Mouse (Mus musculus) forebrain, embryonic 11.5 days (tissue): ENCODE results near the gene Kif3c. TPM values are rescaled to one million over a fixed set of nuclear protein-coding genes. Genes with fewer than 3 reads are reported as not detected.

Source experiments
- ATAC-seq: fragments of 200-750 bp; cut with Nextera tagmentation; replicated peaks from 2 replicates; pipeline ENCODE4 v1.8.0; 2017; ENCODE audit warnings: moderate TSS enrichment; ENCODE audit not compliant: low FRiP score
- DNase-seq: peaks from one replicate; pipeline ENCODE4 v3.0.0-alpha.2; 2017; ENCODE audit warnings: low spot score
- H3K27ac ChIP-seq: fragments of 300-500 bp; sonication (generic); 2 replicates; pipeline ENCODE4 v1.5.1; 2014; ENCODE audit warnings: low read depth, low read length
- H3K27me3 ChIP-seq: fragments of 300-500 bp; sonication (generic); 2 replicates; pipeline ENCODE4 v1.6.1; 2014; ENCODE audit warnings: mild to moderate bottlenecking, low read length, mixed read lengths; ENCODE audit not compliant: control insufficient read depth, insufficient read depth
- H3K36me3 ChIP-seq: fragments of 300-500 bp; sonication (generic); 2 replicates; pipeline ENCODE4 v1.6.1; 2014; ENCODE audit warnings: mild to moderate bottlenecking, low read length, moderate library complexity, mixed read lengths; ENCODE audit not compliant: control insufficient read depth, insufficient read depth
- H3K4me1 ChIP-seq: fragments of 300-500 bp; sonication (generic); replicated peaks from 2 replicates; pipeline ENCODE4 v1.6.1; 2014; ENCODE audit warnings: low read length, mixed read lengths; ENCODE audit not compliant: control insufficient read depth, insufficient read depth
- H3K4me2 ChIP-seq: fragments of 300-500 bp; sonication (generic); 2 replicates; pipeline ENCODE4 v1.6.1; 2014; ENCODE audit warnings: low read depth, mild to moderate bottlenecking, low read length, moderate library complexity, mixed read lengths; ENCODE audit not compliant: severe bottlenecking
- H3K4me3 ChIP-seq: fragments of 300-500 bp; sonication (generic); 2 replicates; pipeline ENCODE4 v1.5.1; 2014; ENCODE audit warnings: low read depth, low read length
- H3K9ac ChIP-seq: fragments of 300-500 bp; sonication (generic); 2 replicates; pipeline ENCODE4 v1.6.1; 2014; ENCODE audit warnings: low read length
- H3K9me3 ChIP-seq: fragments of 300-500 bp; sonication (generic); 2 replicates; pipeline ENCODE4 v1.6.1; 2016; ENCODE audit warnings: low read length, mixed read lengths; ENCODE audit not compliant: control insufficient read depth
- WGBS: fragments of 180-500 bp; shearing (Covaris S2); extraction: QIAGEN DNeasy Blood & Tissue Kit; methylation state at CpG from one replicate; pipeline ENCODE4 v1.1.7; 2014; 5-methylcytosine and 5-hydroxymethylcytosine counted together
- polyA plus RNA-seq: library from polyadenylated mRNA; unstranded; fragments of >200 nt; fragmentation: Nextera tagmentation; extraction: Ambion mirVana; gene quantifications from 2 replicates; pipeline ENCODE4 v1.2.1, GENCODE M21; 2014

Gene Kif3c
- polyA plus RNA-seq, 1 experiment from 2014 or later = 31.2 TPM

- no peaks in the 10 kb centered on the region for H3K9me3 ChIP-seq
- no peaks in the 10 kb centered on the region for H3K36me3 ChIP-seq
- DNase-seq (no peak), ATAC-seq (no peak)
- H3K9ac ChIP-seq = no peak overlapping the region
- peaks cover 3% of the 10 kb centered on the region; the same call in 1 of the 2 replicates for H3K4me1 ChIP-seq
- no peak overlapping the region for H3K4me3 ChIP-seq
- no peaks in the 10 kb centered on the region for H3K27me3 ChIP-seq
- no peak overlapping the region for H3K4me2 ChIP-seq
- WGBS = 94% methylated on average over 2 of the region's 2 CpGs
- no peak overlapping the region for H3K27ac ChIP-seq
Measured at GRCm38 (mm10) chr12:3360043-3360442, 4.9 kb upstream of the Kif3c start.

- DNase-seq (no peak), ATAC-seq (0 out of 2 replicates have a peak, but pooled peaks have one; percentile 4)
- peaks cover 10% of the 10 kb centered on the region; the same call in 1 of the 2 replicates for H3K4me1 ChIP-seq
- no peaks in the 10 kb centered on the region for H3K9me3 ChIP-seq
- H3K36me3 ChIP-seq = no peaks in the 10 kb centered on the region; the same call in 1 of the 2 replicates
- H3K27ac ChIP-seq = no peak overlapping the region
- 95% methylated on average over 5 of the region's 5 CpGs for WGBS
- H3K27me3 ChIP-seq = no peaks in the 10 kb centered on the region
- H3K4me3 ChIP-seq = no peak overlapping the region
- no peak overlapping the region for H3K4me2 ChIP-seq
- H3K9ac ChIP-seq = no peak overlapping the region
Measured at GRCm38 (mm10) chr12:3364076-3364475, 856 bp upstream of the Kif3c start.

GRCm38 (mm10) chr12:3365449-3366189, 687 bp downstream of the Kif3c start:
- peak overlapping the region; percentile 71 for H3K27ac ChIP-seq
- DNase-seq = peak; percentile 69
- H3K4me1 ChIP-seq = peaks cover 10% of the 10 kb centered on the region; the same call in 1 of the 2 replicates

GRCm38 (mm10) chr12:3366190-3366956, 1.4 kb downstream of the Kif3c start:
- H3K27ac ChIP-seq = no peak overlapping the region
- WGBS = 65% methylated on average over 22 of the region's 22 CpGs
- peak overlapping the region; percentile 87 for H3K9ac ChIP-seq
- no peaks in the 10 kb centered on the region; the same call in 1 of the 2 replicates for H3K36me3 ChIP-seq
- H3K4me2 ChIP-seq = peak overlapping the region; percentile 96
- peak overlapping the region; percentile 74 for H3K4me3 ChIP-seq
- no peak for ATAC-seq
- no peak for DNase-seq
- peaks cover 14% of the 10 kb centered on the region; the same call in 1 of the 2 replicates for H3K4me1 ChIP-seq
- no peaks in the 10 kb centered on the region for H3K9me3 ChIP-seq
- H3K27me3 ChIP-seq = no peaks in the 10 kb centered on the region

More at GRCm38 (mm10) chr12:3365449-3366189, 687 bp downstream of the Kif3c start:
- WGBS = 4% methylated on average over 31 of the region's 31 CpGs
- Histone ChIP-seq H3K4me3 (peak overlapping the region; percentile 74), H3K27me3 (no peaks in the 10 kb centered on the region), H3K9me3 (no peaks in the 10 kb centered on the region), H3K4me2 (peak overlapping the region; percentile 96), H3K9ac (peak overlapping the region; percentile 87), H3K36me3 (no peaks in the 10 kb centered on the region; the same call in 1 of the 2 replicates)
- peak; percentile 29 for ATAC-seq

GRCm38 (mm10) chr12:3366957-3367260, 2.0 kb downstream of the Kif3c start:
- no peaks in the 10 kb centered on the region for H3K27me3 ChIP-seq
- H3K27ac ChIP-seq = no peak overlapping the region
- H3K4me3 ChIP-seq = no peak overlapping the region
- WGBS = 94% methylated on average over 14 of the region's 14 CpGs
- H3K4me1 ChIP-seq = peaks cover 16% of the 10 kb centered on the region; the same call in 1 of the 2 replicates
- H3K9ac ChIP-seq = no peak overlapping the region
- no peak for DNase-seq
- ATAC-seq = no peak
- H3K36me3 ChIP-seq = no peaks in the 10 kb centered on the region; the same call in 1 of the 2 replicates
- no peaks in the 10 kb centered on the region for H3K9me3 ChIP-seq
- no peak overlapping the region for H3K4me2 ChIP-seq

GRCm38 (mm10) chr12:3368771-3369170, 3.8 kb downstream of the Kif3c start:
- 52% methylated on average over 3 of the region's 3 CpGs for WGBS
- DNase-seq = no peak

GRCm38 (mm10) chr12:3370979-3371925, 6.3 kb downstream of the Kif3c start:
- no peaks in the 10 kb centered on the region for H3K27me3 ChIP-seq
- ATAC-seq (peak; percentile 47), DNase-seq (no peak)
- H3K9me3 ChIP-seq = no peaks in the 10 kb centered on the region
- WGBS = 10% methylated on average over 11 of the region's 11 CpGs
- 0 out of 2 replicates have a peak overlapping the region, but pooled peaks have one; percentile 4 for H3K4me3 ChIP-seq
- H3K36me3 ChIP-seq = no peaks in the 10 kb centered on the region; the same call in 1 of the 2 replicates
- peak overlapping the region; percentile 40 for H3K4me2 ChIP-seq
- peaks cover 12% of the 10 kb centered on the region; the same call in 1 of the 2 replicates for H3K4me1 ChIP-seq
- peak overlapping the region; percentile 16; the same call in 1 of the 2 replicates for H3K9ac ChIP-seq
- no peak overlapping the region for H3K27ac ChIP-seq

More at GRCm38 (mm10) chr12:3368771-3369170, 3.8 kb downstream of the Kif3c start:
- no peaks in the 10 kb centered on the region for H3K9me3 ChIP-seq
- H3K27me3 ChIP-seq = no peaks in the 10 kb centered on the region
- peak overlapping the region; percentile 39 for H3K4me2 ChIP-seq
- peak overlapping the region; percentile 12 for H3K4me3 ChIP-seq
- H3K27ac ChIP-seq = no peak overlapping the region
- no peaks in the 10 kb centered on the region; the same call in 1 of the 2 replicates for H3K36me3 ChIP-seq
- no peak overlapping the region for H3K9ac ChIP-seq
- peaks cover 16% of the 10 kb centered on the region; the same call in 1 of the 2 replicates for H3K4me1 ChIP-seq
- no peak for ATAC-seq
